Mouse (Mus musculus): ENCODE results near the gene Mgea5. TPM values are rescaled to one million over a fixed set of nuclear protein-coding genes. Genes with fewer than 3 reads are reported as not detected.
A peak's percentile ranks its signal among the peaks of the same experiment; 100 is the strongest.

Mgea5 gene
- total RNA-seq, 2 experiments from 2014 or later = 76.2 to 106 TPM

DNA sequence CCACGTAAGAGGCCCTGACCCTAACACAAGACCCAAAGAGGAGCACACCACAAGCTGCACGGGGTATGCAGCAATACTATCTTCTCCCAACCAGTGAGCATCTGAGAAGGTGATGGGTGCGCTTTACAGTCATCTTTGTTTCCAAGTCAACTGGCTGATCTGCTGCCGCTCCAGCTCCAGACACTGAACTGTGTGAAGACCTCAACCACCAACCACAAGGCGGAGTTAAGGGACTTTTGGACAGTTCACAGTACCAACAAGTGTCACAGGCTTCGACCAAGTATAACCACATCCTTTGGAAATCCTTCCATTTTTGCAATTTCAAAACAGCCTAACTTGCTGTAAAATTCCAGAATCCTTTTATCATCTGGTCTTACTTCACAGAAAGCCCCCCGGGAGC lies 31.8 kb downstream of the Mgea5 start:
- no peak for ATAC-seq (replicated peaks; ENCODE audit: poor library complexity, severe bottlenecking)

- ATAC-seq (replicated peaks; ENCODE audit: poor library complexity, severe bottlenecking) = peak; percentile 53
These were observed 34.2 kb downstream of the Mgea5 start, which contains the start of gene Npm3 for GRCm38 (mm10) chr19:45749243-45750043. Npm3 (minus strand) TSS chr19:45749591.

- peak; percentile 49 for ATAC-seq (replicated peaks; ENCODE audit: poor library complexity, severe bottlenecking)
These were observed 34.9 kb downstream of the Mgea5 start for GRCm38 (mm10) chr19:45748691-45749242.

DNA sequence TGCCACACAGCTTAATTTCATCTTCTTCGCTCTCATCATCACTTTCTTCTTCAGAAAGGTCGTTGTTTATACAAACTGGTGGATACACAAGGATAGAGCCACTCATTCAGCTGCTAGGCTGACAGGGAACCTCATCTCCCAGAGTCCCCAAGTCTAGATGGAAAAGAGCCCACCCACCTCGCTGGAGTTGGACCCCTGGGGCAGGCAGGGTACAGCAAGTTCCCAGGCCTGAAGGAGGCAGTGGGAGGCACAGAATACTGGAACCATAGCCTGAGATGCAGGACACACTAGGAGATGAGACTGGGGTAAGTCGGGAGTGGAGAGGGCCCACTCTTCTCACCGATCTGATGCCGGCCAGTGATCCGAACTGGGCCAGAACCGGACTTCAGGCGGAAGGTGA lies 35.4 kb downstream of the Mgea5 start:
- no peak for ATAC-seq (replicated peaks; ENCODE audit: poor library complexity, severe bottlenecking)

GRCm38 (mm10) chr19:45747028-45747867 lies 36.4 kb downstream of the Mgea5 start:
- peak; percentile 57 for ATAC-seq (replicated peaks; ENCODE audit: poor library complexity, severe bottlenecking)

DNA sequence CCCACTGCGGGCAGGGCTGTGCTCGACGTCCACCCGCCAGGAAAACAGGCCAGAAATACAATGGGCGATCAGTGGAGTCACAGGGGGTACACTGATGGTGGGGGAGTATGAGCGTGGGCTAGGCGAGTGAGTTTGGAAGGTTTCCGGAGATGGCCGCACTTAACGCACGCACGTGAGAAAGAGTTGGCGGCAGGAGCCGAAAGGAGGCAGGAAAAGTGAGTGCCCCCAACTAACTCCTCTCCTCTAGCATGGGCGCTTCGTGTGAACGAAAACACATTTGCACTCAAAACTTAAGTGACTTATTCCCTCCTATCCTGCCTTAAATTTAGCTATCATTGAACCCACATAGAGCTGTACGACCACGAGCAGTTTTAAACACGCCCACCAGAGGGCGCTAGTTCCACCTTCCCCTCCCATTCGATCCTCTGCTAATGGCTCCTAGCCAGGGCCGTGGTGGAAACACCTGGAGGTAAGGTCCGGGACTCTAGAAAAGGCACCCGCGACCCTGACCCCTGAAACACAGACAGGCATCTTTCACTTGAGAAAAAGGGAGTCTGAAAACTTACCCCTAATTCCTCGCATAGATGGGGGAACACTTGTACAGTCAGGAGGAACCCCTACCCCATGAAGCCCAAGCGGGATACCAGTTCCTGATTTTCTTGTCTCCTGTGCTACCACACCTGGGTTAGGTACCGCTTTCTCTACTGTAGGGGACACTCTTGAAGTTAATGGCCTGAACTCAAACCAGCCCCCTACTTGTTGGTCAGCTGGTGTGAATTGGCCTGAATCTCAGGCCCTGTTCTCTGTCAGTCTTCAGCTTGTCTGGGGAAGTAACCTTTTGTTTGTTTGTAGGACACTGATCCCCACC lies 37.2 kb downstream of the Mgea5 start:
- 0 out of 2 replicates have a peak, but pooled peaks have one; percentile 18 for ATAC-seq (replicated peaks; ENCODE audit: poor library complexity, severe bottlenecking)

GRCm38 (mm10) chr19:45745344-45746152 lies 38.1 kb downstream of the Mgea5 start:
- ATAC-seq (replicated peaks; ENCODE audit: poor library complexity, severe bottlenecking) = no peak

GRCm38 (mm10) chr19:45743619-45744018 lies 40.0 kb downstream of the Mgea5 start:
- no peak for ATAC-seq (replicated peaks; ENCODE audit: poor library complexity, severe bottlenecking)

DNA sequence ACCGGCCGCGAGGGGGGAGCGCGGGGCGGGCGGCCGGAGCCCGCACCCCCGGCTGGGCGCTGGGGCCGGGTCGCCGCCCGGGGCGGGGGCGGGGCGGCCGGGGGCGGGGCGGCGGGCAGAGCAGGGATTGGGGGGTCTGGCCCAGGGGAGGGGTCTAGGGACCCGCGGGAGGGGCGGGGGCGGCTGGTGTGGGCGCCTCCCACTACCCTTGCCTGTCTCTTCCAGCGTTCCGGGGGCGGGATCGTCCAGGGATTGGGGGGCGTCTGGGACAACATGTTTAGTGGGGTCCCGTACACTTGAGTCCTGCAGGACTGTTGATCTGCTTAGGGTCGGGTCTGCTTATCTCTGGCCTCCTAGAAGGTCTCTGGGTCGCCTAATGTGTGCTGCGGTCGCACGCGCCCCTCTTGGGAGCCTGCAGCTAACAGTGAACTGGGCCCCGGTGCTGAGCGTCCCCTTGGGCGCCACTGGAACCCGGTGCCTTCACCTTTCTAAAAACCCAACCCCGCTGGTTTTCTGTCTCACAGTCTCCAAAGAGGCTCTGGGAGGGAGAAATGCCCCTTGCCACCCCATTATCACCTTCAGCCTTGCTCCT lies 40.6 kb downstream of the Mgea5 start:
- ATAC-seq (replicated peaks; ENCODE audit: poor library complexity, severe bottlenecking) = no peak

DNA sequence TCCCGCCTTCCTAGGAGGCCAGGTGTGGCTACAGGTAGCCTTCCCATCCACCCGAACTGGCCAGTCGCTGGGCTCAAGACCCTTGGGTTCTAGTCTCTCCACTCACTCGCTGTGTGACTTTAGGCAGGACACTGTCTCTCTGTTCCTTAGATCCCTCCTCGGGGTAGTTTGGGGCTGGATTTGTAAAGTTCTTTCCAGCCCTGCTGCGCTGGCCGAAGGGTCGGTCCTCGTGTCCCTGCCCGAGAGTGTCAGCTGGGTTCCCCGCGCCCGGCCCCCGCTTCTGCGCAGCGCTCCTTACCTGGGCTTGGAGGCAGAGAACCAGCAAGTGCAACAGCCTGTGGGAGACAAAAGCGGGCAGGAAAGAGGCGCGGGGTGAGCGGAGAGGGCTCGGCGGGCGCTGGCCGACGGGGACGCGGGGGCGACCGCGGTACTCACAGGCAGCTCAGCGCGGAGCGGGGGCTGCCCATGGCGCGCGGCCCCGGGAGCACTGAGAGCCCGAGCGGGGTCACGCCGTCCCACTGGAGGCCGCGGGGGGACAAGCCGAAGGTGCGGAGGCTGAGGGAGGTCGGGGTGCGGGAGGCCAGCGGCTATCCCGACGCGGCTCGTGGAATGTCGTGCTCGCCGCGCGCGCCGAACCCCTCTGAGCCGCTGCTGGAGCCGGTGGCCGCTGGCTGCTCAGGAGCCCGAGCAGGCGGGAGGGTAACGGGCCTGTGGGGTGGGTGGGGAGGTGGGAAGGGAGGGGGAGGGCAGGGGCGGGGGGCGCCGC lies 41.2 kb downstream of the Mgea5 start, which contains the start of gene Fgf8:
TSS of gene Fgf8 (minus strand) at position 698 of the 766 bp plus-strand sequence.
- ATAC-seq (replicated peaks; ENCODE audit: poor library complexity, severe bottlenecking) = peak; percentile 12; the same call in 1 of the 2 replicates

DNA sequence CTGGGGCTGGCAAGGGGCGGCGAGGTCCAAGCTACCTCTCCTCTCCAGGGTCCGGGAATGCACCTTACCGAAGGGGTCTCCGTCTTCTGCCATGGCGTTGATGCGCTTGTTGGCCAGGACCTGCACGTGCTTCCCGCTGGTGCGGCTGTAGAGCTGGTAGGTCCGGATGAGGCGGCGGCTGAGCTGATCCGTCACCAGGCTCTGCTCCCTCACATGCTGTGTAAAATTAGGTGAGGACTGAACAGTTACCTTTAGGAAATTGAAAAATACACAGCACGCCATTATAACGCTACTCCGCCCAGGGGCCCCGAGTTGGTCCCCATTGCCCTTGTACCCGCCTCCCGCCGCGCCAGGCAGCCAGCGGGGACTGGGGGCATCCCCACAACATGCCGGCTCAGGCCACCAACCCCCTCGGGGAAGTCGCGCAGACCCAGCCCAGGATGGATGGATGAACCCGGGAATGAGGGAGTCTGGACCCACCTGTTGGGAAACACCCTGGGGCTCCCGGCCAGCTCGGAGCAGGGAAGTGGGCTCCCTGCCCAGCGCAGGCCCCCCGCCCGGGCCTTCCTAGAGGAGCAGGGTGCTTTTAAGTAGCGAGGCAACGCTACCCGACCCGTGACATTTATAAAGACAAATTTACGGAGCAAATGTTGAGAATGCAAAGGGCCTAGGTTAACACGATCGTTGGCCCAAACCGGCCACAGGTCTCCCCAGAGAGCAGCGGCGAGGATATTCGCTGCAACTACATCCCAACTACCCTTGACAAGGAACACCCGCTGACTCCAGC lies 42.0 kb downstream of the Mgea5 start:
- ATAC-seq (replicated peaks; ENCODE audit: poor library complexity, severe bottlenecking) = no peak

- no peak for ATAC-seq (replicated peaks; ENCODE audit: poor library complexity, severe bottlenecking)
These were observed 42.8 kb downstream of the Mgea5 start for GRCm38 (mm10) chr19:45740817-45741216.

GRCm38 (mm10) chr19:45740233-45740632 lies 43.4 kb downstream of the Mgea5 start:
- no peak for ATAC-seq (replicated peaks; ENCODE audit: poor library complexity, severe bottlenecking)

DNA sequence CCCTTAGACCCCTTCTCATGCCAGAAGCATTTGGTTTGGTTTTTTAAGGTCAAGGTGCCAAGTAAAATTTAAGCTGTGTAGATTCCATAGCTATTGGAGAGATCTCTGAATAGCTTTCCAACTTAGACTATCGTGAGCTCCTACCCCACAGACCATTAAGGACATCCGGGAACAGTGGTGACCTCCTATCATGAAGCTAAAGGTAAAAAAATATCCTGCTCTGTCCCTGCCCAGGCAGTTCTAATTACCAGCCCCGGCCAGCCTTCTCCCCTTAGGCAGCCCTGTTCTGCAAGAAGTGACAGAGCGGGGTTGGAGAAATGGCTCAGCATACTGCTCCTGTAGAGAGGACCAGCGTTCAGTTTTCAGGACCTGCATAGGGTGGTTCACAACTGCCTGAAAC lies 45.1 kb downstream of the Mgea5 start:
- no peak for ATAC-seq (replicated peaks; ENCODE audit: poor library complexity, severe bottlenecking)

- ATAC-seq (replicated peaks; ENCODE audit: poor library complexity, severe bottlenecking) = no peak
These were observed 45.7 kb downstream of the Mgea5 start for GRCm38 (mm10) chr19:45737846-45738484.

GRCm38 (mm10) chr19:45737208-45737845 lies 46.3 kb downstream of the Mgea5 start:
- ATAC-seq (replicated peaks; ENCODE audit: poor library complexity, severe bottlenecking) = peak; percentile 36; the same call in 1 of the 2 replicates

Data from granulocyte monocyte progenitor cell, adult 5-6 weeks (primary cell).